Mouse (Mus musculus): ENCODE data around the gene F5.

F5 gene

DNA sequence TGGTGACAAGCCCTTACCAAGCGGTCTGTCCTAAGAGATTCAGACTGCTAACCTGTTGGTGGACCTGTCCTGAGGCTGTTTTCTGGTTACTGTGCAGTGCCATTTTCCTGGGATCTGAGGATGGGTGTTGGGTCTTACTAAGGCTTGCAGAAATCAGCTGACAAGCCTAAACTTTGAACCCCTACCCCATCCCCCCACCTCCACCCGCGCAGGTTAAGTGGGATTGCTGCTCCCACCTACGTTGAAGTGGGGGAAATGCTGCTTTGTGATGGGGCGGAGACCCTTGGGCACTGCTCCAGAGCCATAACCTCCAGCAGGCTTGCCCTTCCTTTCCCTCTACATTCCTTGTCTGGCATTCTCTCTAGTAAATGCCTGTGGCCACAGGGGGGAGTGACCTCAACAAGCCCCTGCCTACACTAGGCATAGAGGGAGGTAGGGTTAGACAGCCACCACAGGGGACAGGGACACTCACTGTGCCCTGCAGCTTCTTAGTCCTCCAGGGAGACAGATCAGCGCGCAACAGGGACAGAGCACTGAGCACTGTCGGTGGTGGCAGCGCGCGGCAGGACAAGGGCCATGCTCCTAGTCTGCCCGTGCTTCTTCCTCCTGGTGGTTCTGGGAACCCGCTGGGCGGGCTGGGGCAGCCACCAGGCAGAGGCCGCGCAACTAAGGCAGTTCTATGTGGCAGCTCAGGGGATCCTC, at the start of gene F5:
TSS of gene F5 (plus strand) at position 452 of the 702 bp plus-strand sequence.
- DNase-seq (ENCODE audit: extremely low spot score, low read depth, low spot score) = no peak

GRCm38 (mm10) chr1:164109763-164110162, 41.9 kb upstream of the F5 start:
- DNase-seq (ENCODE audit: extremely low spot score, low read depth, low spot score) = no peak

DNA sequence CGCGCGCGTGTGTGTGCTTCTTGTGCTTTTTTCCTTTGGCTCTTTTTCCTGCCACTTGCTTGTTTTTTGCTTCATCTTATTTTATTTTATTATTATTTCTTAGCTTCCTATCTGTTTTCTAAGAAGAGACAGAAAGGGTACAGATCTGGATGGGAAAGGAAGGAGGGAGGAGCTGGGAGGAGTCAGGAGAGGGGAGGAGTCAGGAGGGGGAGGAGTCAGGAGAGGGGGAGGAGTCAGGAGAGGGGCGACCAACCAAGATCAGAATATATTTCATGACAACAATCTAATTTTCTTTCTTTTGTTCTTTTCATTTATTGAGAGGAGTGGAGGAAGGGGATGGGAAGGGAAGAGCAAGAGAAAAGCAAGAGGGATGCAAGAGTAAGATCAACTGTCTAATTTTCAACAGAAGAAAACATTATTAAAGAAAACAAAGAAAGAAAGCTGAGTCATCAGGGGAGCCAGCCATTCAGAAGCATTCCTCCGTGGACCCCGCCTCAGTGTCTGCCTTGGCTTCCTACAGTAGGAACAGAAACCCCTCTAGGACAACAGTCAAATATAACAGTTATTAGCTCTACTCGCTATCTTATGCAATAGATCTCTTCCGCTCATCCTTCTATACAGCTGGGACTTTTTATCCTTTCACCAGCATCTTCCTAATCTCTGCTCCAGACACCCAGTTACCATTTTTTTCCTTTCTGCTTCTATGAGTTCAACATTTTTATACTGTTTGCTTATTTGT, 40.9 kb upstream of the F5 start:
- DNase-seq (ENCODE audit: extremely low spot score, low read depth, low spot score) = no peak

GRCm38 (mm10) chr1:164114280-164114679, 37.4 kb upstream of the F5 start:
- DNase-seq (ENCODE audit: extremely low spot score, low read depth, low spot score) = no peak

- no peak for DNase-seq (ENCODE audit: extremely low spot score, low read depth, low spot score)
These were observed 36.6 kb upstream of the F5 start, which contains the start of gene Selp for GRCm38 (mm10) chr1:164114947-164115493. Selp (plus strand) TSS chr1:164115264.

- DNase-seq (ENCODE audit: extremely low spot score, low read depth, low spot score) = no peak
These were observed 36.0 kb upstream of the F5 start for GRCm38 (mm10) chr1:164115647-164116046.

DNA sequence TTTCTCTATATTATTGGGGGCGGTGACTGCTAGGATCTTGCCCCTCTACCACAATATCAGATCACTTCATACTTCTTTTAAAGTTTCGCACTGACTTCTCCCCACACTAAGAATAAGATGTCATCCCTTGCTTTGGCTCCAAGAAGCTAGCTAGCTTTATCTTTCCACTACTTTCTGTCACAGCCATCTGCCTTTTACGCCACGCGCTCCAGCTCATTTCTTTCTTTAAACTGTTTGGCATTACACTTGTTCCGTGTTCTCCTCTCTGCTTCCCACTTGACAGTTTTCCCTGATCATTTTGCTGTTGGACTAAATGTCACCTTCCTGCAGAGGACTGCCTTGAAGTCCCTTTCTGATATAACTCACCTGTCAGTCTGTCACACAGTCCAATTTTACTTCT, 33.8 kb upstream of the F5 start:
- no peak for DNase-seq (ENCODE audit: extremely low spot score, low read depth, low spot score)

DNA sequence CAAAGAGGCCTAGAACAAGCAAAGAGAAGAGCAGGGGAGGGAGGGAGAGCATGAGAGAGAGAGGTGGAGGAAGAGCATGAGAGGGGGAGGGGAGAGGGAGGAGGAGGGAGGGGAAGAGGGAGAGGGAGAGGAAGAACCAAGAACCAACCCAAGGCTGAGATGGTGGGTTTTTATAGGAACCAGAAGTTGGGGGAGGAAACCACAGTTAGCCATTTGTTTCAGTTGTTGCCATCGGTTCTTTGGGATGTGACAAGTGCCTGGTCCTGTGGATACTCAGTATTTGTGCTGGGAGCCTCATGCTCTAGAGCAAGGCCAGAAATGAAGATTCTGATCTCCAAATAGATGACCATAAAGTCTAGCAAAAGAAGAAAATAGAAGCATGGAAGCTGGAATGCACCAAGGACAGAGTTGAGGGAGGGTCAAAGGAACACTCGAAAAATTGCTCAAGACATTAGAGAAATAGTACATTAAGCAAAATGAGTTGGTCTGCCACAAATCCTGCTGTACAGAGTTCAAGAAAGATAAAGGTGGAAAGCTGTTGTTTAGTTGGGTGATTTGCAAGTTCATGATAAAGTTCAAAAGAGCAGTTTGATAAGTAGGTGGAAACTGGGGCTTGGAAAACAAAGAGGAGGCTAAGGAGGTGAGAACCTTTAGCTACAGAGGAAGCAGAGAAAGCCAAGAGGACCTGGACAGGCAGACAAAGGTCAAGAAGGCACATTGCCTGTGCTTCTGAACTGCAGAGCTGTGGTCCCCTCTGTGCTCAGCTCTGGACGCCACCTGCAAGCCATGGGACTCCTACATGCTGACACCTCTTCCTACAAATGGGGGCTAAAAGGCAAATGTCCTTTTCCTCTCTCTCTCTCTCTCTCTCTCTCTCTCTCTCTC, 31.5 kb upstream of the F5 start:
- no peak for DNase-seq (ENCODE audit: extremely low spot score, low read depth, low spot score)

DNA sequence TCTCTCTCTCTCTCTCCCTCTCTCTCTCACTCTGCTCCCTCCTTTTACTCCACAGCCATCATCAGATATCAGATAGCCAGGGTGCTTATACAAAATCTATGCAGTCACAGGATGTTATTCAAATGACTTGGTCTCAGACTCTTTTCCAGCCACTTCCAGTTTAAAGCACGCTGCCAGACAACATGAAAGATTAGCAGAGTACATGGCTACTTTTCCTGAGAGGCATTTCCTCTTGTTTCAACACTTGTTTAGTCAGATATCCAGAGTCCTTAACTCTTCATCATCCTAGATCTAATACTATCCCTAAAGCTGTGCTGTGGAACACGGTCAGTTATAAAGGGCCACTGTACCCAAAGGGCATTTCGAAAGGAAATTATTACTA, 30.9 kb upstream of the F5 start:
- DNase-seq (ENCODE audit: extremely low spot score, low read depth, low spot score) = no peak

DNA sequence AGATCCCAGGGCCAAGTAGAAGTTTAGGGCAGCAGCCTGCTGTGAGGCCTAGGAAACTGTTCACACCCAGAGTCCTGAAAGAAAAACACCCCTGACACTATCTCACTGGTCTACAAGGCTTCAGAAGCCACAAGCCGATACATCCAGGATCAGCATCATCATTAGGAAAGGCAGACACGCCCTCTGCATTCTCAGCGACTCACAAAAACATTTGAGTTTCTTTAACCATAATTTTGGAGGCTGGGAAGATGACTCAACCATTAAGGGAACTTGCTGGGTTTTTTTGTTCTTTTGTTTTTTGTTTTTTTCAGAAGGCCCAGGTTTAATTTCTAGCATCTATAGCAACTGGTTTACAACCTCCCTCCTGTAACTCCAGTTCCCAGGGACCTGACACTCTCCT, 27.8 kb upstream of the F5 start:
- no peak for DNase-seq (ENCODE audit: extremely low spot score, low read depth, low spot score)

DNA sequence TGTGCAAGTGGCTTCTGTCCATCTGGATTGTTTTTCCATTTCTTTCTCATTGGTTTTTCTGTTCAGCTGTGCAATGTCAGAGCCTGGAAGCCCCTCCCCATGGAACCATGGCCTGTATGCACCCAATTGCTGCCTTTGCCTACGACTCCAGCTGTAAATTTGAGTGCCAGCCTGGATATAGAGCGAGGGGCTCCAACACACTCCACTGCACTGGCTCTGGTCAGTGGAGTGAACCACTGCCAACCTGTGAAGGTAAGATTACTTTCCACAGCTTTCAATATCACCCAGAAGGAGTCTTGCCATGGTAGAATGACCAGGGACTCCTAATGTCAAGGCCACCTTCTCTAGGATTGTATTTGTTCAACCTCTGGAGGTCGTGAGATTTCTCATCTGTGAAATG, 21.6 kb upstream of the F5 start:
- DNase-seq (ENCODE audit: extremely low spot score, low read depth, low spot score) = no peak

GRCm38 (mm10) chr1:164132609-164133008, 19.0 kb upstream of the F5 start:
- DNase-seq (ENCODE audit: extremely low spot score, low read depth, low spot score) = no peak

- no peak for DNase-seq (ENCODE audit: extremely low spot score, low read depth, low spot score)
These were observed 17.5 kb upstream of the F5 start for GRCm38 (mm10) chr1:164134101-164134500.

- DNase-seq (ENCODE audit: extremely low spot score, low read depth, low spot score) = no peak
These were observed 16.3 kb upstream of the F5 start for GRCm38 (mm10) chr1:164135360-164135759.

DNA sequence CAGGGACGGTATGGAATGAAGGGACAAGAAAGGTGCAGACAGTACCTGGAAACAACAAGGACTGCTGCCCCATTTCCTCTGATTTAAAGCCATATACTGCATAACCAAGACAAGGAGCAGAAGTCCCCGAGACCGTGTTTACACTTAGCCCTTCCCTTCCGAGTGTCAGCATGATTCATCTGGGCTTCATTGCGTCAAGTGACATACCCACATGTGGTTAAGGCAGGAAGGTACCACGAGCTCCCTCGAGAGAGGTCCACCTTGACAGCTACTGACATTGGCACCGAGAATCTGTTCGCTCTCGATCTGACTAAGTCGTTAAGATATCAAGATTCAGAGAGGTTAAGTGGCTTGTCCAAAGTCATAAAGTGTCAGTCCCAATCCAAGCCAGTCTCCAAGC, 15.7 kb upstream of the F5 start:
- no peak for DNase-seq (ENCODE audit: extremely low spot score, low read depth, low spot score)

DNA sequence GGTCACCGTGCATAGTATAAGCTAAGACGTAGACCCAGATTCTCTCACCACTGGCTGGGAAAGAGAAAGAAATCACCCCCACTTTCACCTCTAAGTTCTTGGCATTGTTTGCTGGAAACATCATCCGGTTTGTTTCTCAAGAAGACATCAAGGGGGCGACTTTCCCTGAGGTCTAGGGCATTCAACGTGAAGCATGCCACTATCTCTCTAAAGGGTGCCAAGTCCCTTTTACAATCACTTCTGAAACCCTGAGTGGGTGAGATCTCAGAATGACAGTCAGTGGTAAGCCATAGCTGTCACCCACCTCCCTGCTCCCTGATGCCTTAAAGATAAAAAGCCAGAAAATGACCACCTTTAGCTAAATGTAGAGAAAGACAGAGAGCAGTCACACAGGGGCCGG, 15.0 kb upstream of the F5 start:
- no peak for DNase-seq (ENCODE audit: extremely low spot score, low read depth, low spot score)

- DNase-seq (ENCODE audit: extremely low spot score, low read depth, low spot score) = peak; percentile 64
These were observed 13.1 kb upstream of the F5 start for GRCm38 (mm10) chr1:164138365-164139130.

GRCm38 (mm10) chr1:164139464-164139863, 12.2 kb upstream of the F5 start:
- DNase-seq (ENCODE audit: extremely low spot score, low read depth, low spot score) = no peak

DNA sequence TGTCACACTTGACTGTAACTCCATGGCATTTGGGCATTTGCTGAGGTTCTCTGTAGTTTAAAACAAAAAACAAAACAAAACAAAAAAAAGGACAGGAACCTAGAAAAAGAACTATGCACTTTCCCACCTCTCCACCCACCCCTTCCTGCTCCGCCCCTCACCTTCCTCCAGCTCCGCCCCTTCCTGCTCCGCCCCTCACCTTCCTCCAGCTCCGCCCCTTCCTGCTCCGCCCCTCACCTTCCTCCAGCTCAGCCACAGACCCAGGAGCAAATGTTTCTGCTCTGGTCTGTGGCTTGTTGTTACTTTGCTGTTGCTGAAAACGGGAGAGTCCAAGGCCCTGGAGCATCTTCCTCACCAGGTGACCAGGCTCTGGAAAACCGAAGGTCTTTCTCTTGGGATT, 2.6 kb upstream of the F5 start:
- DNase-seq (ENCODE audit: extremely low spot score, low read depth, low spot score) = no peak

DNA sequence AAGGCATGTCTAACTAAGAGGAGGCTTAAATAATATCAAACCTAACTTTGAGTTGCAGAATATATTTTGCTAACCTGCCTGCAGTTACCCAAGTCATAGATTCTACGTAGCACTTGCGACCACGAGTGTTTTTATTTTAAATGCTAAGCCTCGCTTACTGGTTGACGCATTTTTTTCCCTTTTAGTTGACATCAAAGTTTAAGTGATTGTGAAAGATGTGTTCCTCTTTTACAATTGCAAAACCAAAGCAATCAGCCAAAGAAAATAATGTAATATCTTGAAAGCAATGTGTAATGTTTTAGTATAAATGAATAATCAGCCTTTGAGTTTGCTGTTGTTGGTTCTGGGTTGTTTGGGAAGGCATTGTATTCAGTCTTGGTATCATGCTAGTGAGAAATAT, 1.2 kb downstream of the F5 start:
- no peak for DNase-seq (ENCODE audit: extremely low spot score, low read depth, low spot score)

DNA sequence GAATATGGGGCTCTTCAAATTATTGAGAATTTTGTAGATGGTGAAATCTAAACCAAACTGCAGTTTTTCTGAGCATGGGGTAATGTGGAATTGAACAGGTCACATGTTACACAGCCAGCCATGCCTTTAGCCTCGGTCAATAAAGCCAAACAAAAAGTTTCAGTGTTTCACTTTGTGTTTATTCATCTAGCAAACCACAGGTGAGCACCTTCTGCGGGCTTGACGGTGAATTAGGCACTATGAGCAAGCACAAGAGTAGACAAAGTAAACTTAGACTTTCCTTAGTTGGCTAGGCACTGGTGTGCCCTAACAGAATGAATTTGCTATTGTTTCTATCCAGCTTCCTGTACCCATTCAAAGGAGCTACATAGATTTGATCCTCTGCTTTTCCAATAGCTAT, 3.3 kb downstream of the F5 start:
- DNase-seq (ENCODE audit: extremely low spot score, low read depth, low spot score) = no peak
